Mouse (Mus musculus): Measurements from ENCODE around the gene Atp6v1e2. TPM values are rescaled to one million over a fixed set of nuclear protein-coding genes. Genes with fewer than 3 reads are reported as not detected.

Atp6v1e2 gene
- polyA plus RNA-seq (2011; ENCODE audit: insufficient read depth, insufficient read length, low read depth, missing spikeins), result 0.48 TPM in 1 of 2 replicates, not detected in the other

GRCm38 (mm10) chr17:86947840-86948796, at the start of gene Atp6v1e2:
Atp6v1e2 (minus strand) TSS chr17:86947897.
- H3K27ac ChIP-seq (ENCODE audit: insufficient read depth, low read length), result no peak within 1 kb of the TSS
- no peak within 1 kb of the TSS for H3K9ac ChIP-seq (ENCODE audit: low read depth, poor library complexity, severe bottlenecking)
- no peak for TF ChIP-seq POLR2A (IDR thresholded peaks at IDR 0.05; ENCODE audit: insufficient read depth, low read length)
- no peak for TF ChIP-seq CTCF (IDR thresholded peaks at IDR 0.05; ENCODE audit: low read depth, low read length)
- no peak for TF ChIP-seq EP300 (IDR thresholded peaks at IDR 0.05; ENCODE audit: insufficient read depth, low read depth, low read length)

GRCm38 (mm10) chr17:86997323-86997722, 49.6 kb upstream of the Atp6v1e2 start:
- TF ChIP-seq EP300 (IDR thresholded peaks at IDR 0.05; ENCODE audit: insufficient read depth, low read depth, low read length), result no peak
- Histone ChIP-seq H3K27ac (ENCODE audit: insufficient read depth, low read length) (no peak overlapping the region), H3K27me3 (ENCODE audit: control insufficient read depth, insufficient read depth, low read length, poor library complexity, severe bottlenecking) (no peaks in the 10 kb centered on the region), H3K9me3 (replicated peaks; ENCODE audit: control insufficient read depth, insufficient read depth, low read length, poor library complexity, severe bottlenecking) (no peaks in the 10 kb centered on the region), H3K36me3 (ENCODE audit: control insufficient read depth, insufficient read depth, low read length, poor library complexity, severe bottlenecking) (peaks cover 17% of the 10 kb centered on the region), H3K4me3 (ENCODE audit: low read depth, low read length) (no peak overlapping the region), H3K9ac (ENCODE audit: low read depth, poor library complexity, severe bottlenecking) (no peak overlapping the region), H3K4me1 (ENCODE audit: control insufficient read depth, insufficient read depth, low read length) (no peaks in the 10 kb centered on the region)

More at GRCm38 (mm10) chr17:86947840-86948796, at the start of gene Atp6v1e2:
- H3K36me3 ChIP-seq (ENCODE audit: control insufficient read depth, insufficient read depth, low read length, poor library complexity, severe bottlenecking), result no peaks in the 10 kb centered on the region
- peaks cover 4% of the 10 kb centered on the region for H3K4me1 ChIP-seq (ENCODE audit: control insufficient read depth, insufficient read depth, low read length)
- H3K4me3 ChIP-seq (ENCODE audit: low read depth, low read length), result no peak within 1 kb of the TSS
- H3K9me3 ChIP-seq (replicated peaks; ENCODE audit: control insufficient read depth, insufficient read depth, low read length, poor library complexity, severe bottlenecking), result no peaks in the 10 kb centered on the region
- H3K27me3 ChIP-seq (ENCODE audit: control insufficient read depth, insufficient read depth, low read length, poor library complexity, severe bottlenecking), result no peaks in the 10 kb centered on the region

- no peak for TF ChIP-seq POLR2A (IDR thresholded peaks at IDR 0.05; ENCODE audit: insufficient read depth, low read length)
- TF ChIP-seq EP300 (IDR thresholded peaks at IDR 0.05; ENCODE audit: insufficient read depth, low read depth, low read length), result no peak
- no peak for TF ChIP-seq CTCF (IDR thresholded peaks at IDR 0.05; ENCODE audit: low read depth, low read length)
- H3K27ac ChIP-seq (ENCODE audit: insufficient read depth, low read length), result no peak overlapping the region
- H3K27me3 ChIP-seq (ENCODE audit: control insufficient read depth, insufficient read depth, low read length, poor library complexity, severe bottlenecking), result no peaks in the 10 kb centered on the region
- H3K9ac ChIP-seq (ENCODE audit: low read depth, poor library complexity, severe bottlenecking), result no peak overlapping the region
- H3K4me3 ChIP-seq (ENCODE audit: low read depth, low read length), result no peak overlapping the region
- H3K36me3 ChIP-seq (ENCODE audit: control insufficient read depth, insufficient read depth, low read length, poor library complexity, severe bottlenecking), result no peaks in the 10 kb centered on the region; the same call in 1 of the 2 replicates
- no peaks in the 10 kb centered on the region for H3K4me1 ChIP-seq (ENCODE audit: control insufficient read depth, insufficient read depth, low read length)
- no peaks in the 10 kb centered on the region for H3K9me3 ChIP-seq (replicated peaks; ENCODE audit: control insufficient read depth, insufficient read depth, low read length, poor library complexity, severe bottlenecking)
These were observed 43.6 kb upstream of the Atp6v1e2 start for GRCm38 (mm10) chr17:86991306-86991705.

- Histone ChIP-seq H3K27ac (ENCODE audit: insufficient read depth, low read length) (no peak overlapping the region), H3K4me1 (ENCODE audit: control insufficient read depth, insufficient read depth, low read length) (no peaks in the 10 kb centered on the region), H3K9me3 (replicated peaks; ENCODE audit: control insufficient read depth, insufficient read depth, low read length, poor library complexity, severe bottlenecking) (no peaks in the 10 kb centered on the region), H3K27me3 (ENCODE audit: control insufficient read depth, insufficient read depth, low read length, poor library complexity, severe bottlenecking) (no peaks in the 10 kb centered on the region), H3K36me3 (ENCODE audit: control insufficient read depth, insufficient read depth, low read length, poor library complexity, severe bottlenecking) (no peaks in the 10 kb centered on the region; the same call in 1 of the 2 replicates), H3K4me3 (ENCODE audit: low read depth, low read length) (no peak overlapping the region), H3K9ac (ENCODE audit: low read depth, poor library complexity, severe bottlenecking) (no peak overlapping the region)
- TF ChIP-seq EP300 (IDR thresholded peaks at IDR 0.05; ENCODE audit: insufficient read depth, low read depth, low read length) (no peak), CTCF (IDR thresholded peaks at IDR 0.05; ENCODE audit: low read depth, low read length) (no peak), POLR2A (IDR thresholded peaks at IDR 0.05; ENCODE audit: insufficient read depth, low read length) (no peak)
These were observed 41.0 kb upstream of the Atp6v1e2 start for GRCm38 (mm10) chr17:86988601-86989184.

GRCm38 (mm10) chr17:86988161-86988560, 40.5 kb upstream of the Atp6v1e2 start:
- TF ChIP-seq EP300 (IDR thresholded peaks at IDR 0.05; ENCODE audit: insufficient read depth, low read depth, low read length), result no peak
- no peak for TF ChIP-seq POLR2A (IDR thresholded peaks at IDR 0.05; ENCODE audit: insufficient read depth, low read length)
- TF ChIP-seq CTCF (IDR thresholded peaks at IDR 0.05; ENCODE audit: low read depth, low read length), result no peak
- no peak overlapping the region for H3K27ac ChIP-seq (ENCODE audit: insufficient read depth, low read length)
- H3K36me3 ChIP-seq (ENCODE audit: control insufficient read depth, insufficient read depth, low read length, poor library complexity, severe bottlenecking), result no peaks in the 10 kb centered on the region; the same call in 1 of the 2 replicates

More at GRCm38 (mm10) chr17:86988161-86988560, 40.5 kb upstream of the Atp6v1e2 start:
- H3K9me3 ChIP-seq (replicated peaks; ENCODE audit: control insufficient read depth, insufficient read depth, low read length, poor library complexity, severe bottlenecking), result no peaks in the 10 kb centered on the region
- H3K27me3 ChIP-seq (ENCODE audit: control insufficient read depth, insufficient read depth, low read length, poor library complexity, severe bottlenecking), result no peaks in the 10 kb centered on the region
- H3K4me3 ChIP-seq (ENCODE audit: low read depth, low read length), result no peak overlapping the region
- H3K4me1 ChIP-seq (ENCODE audit: control insufficient read depth, insufficient read depth, low read length), result no peaks in the 10 kb centered on the region
- no peak overlapping the region for H3K9ac ChIP-seq (ENCODE audit: low read depth, poor library complexity, severe bottlenecking)
